In the genomic region with DNA sequence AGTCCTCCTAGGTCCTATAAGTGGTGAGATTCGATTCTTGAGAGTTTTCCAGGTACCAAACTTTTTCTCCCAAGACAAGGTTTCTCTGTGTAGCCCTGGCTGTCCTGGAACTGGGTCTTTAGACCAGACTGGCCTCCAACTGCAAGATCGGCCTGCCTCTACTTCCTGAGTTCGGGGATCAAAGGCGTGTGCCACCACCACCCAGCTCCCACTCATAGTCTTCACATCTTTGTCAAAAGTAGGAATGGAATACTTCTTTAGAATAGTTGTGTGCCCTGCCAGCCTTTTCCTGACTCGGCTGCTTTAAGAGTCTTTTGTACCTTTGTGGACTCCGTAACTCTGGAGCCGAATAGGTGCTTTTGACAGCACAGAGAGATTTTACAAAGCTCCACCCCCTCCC, we compare ENCODE assay signal across 8 mouse cellular contexts. TPM values are rescaled to one million over a fixed set of nuclear protein-coding genes. Genes with fewer than 3 reads are reported as not detected.
A peak's percentile ranks its signal among the peaks of the same experiment; 100 is the strongest.
DNase-seq lines count a peak whose midpoint lies in the region; ATAC-seq and TF ChIP-seq lines count a peak whose summit lies in the region.

No protein-coding gene starts in this region.

- H3K4me1 ChIP-seq in heart, embryonic 10.5 days = peaks cover 83% of the 10 kb centered on the region
- peaks cover 5% of the 10 kb centered on the region for H3K4me1 ChIP-seq in heart, adult 2 months (ENCODE audit: control insufficient read depth, insufficient read depth, low read length)
- H3K4me1 ChIP-seq in E14TG2a.4 (replicated peaks; ENCODE audit: low read depth, low read length) = peaks cover 82% of the 10 kb centered on the region
- H3K4me1 ChIP-seq in hindbrain, embryonic 12.5 days = peaks cover 70% of the 10 kb centered on the region
- peaks cover 56% of the 10 kb centered on the region for H3K4me1 ChIP-seq in midbrain, embryonic 14.5 days (ENCODE audit: control insufficient read depth, insufficient read depth, low read length)

- H3K79me2 ChIP-seq in heart, adult 2 months (replicated peaks; ENCODE audit: control insufficient read depth, insufficient read depth, low read length) = no peaks in the 10 kb centered on the region

- H3K27me3 ChIP-seq in heart, embryonic 10.5 days (ENCODE audit: insufficient read depth, poor library complexity, severe bottlenecking) = 0 out of 2 replicates have a peak, but pooled peaks cover 4% of the 10 kb centered on the region
- H3K27me3 ChIP-seq in heart, adult 2 months (ENCODE audit: control insufficient read depth, insufficient read depth, low read length) = no peaks in the 10 kb centered on the region
- no peaks in the 10 kb centered on the region for H3K27me3 ChIP-seq in E14TG2a.4 (ENCODE audit: insufficient read depth, low read length)
- H3K27me3 ChIP-seq in hindbrain, embryonic 12.5 days = no peaks in the 10 kb centered on the region
- no peaks in the 10 kb centered on the region for H3K27me3 ChIP-seq in midbrain, embryonic 14.5 days (ENCODE audit: control insufficient read depth, insufficient read depth, low read length)

- no peak for DNase-seq in heart, embryonic 10.5 days (ENCODE audit: low spot score)
- DNase-seq in heart, adult 2 months = no peak
- DNase-seq in midbrain, embryonic 14.5 days = no peak
- no peak for DNase-seq in embryo, embryonic 11 days
- no peak for DNase-seq in frontal cortex, postnatal 10 days (ENCODE audit: low spot score in 2 of 2)
- no peak for DNase-seq in frontal cortex, postnatal 25 days (ENCODE audit: low spot score in 2 of 2)

- intact Hi-C loops in heart, adult 2 months (cut with DNase I) = loop anchor here (5.0 kb wide), 2 partner anchors 99 to 134 kb away; no protein-coding TSS in a partner anchor

- H3K4me2 ChIP-seq in hindbrain, embryonic 12.5 days (replicated peaks) = peak overlapping the region; percentile 91
- peak overlapping the region; percentile 100 for H3K4me2 ChIP-seq in midbrain, embryonic 14.5 days (ENCODE audit: low read length)

- WGBS in heart, embryonic 10.5 days = 67% methylated on average over 7 of the region's 7 CpGs
- WGBS in heart, adult 2 months = 63% methylated on average over 7 of the region's 7 CpGs
- 27% methylated on average over 7 of the region's 7 CpGs for WGBS in hindbrain, embryonic 12.5 days
- 17% methylated on average over 7 of the region's 7 CpGs for WGBS in midbrain, embryonic 14.5 days

- TF ChIP-seq POLR2A in heart, adult 2 months (IDR thresholded peaks at IDR 0.05; ENCODE audit: insufficient read depth, low read depth, low read length) = no peak

- H3K9me3 ChIP-seq in heart, embryonic 10.5 days = no peaks in the 10 kb centered on the region
- no peaks in the 10 kb centered on the region for H3K9me3 ChIP-seq in E14TG2a.4 (ENCODE audit: low read length)
- no peaks in the 10 kb centered on the region for H3K9me3 ChIP-seq in hindbrain, embryonic 12.5 days (replicated peaks)
- no peaks in the 10 kb centered on the region for H3K9me3 ChIP-seq in midbrain, embryonic 14.5 days (ENCODE audit: control insufficient read depth, low read length)

- no peak for TF ChIP-seq EP300 in heart, adult 2 months (IDR thresholded peaks at IDR 0.05; ENCODE audit: insufficient read depth, low read depth, low read length)

- peak overlapping the region; percentile 91 for H3K4me3 ChIP-seq in heart, embryonic 10.5 days
- no peak overlapping the region for H3K4me3 ChIP-seq in heart, adult 2 months
- H3K4me3 ChIP-seq in E14TG2a.4 (replicated peaks; ENCODE audit: low read length) = peak overlapping the region; percentile 98
- H3K4me3 ChIP-seq in hindbrain, embryonic 12.5 days = peak overlapping the region; percentile 89
- peak overlapping the region; percentile 95 for H3K4me3 ChIP-seq in midbrain, embryonic 14.5 days (replicated peaks; ENCODE audit: low read depth, low read length)

- TF ChIP-seq CTCF in heart, adult 2 months (IDR thresholded peaks at IDR 0.05) = no peak
- TF ChIP-seq CTCF in E14TG2a.4 (conservative IDR thresholded peaks at IDR 0.05; ENCODE audit: low read length) = no peak

- no peak overlapping the region for H3K9ac ChIP-seq in heart, adult 2 months (ENCODE audit: low read depth, low read length)
- H3K9ac ChIP-seq in hindbrain, embryonic 12.5 days = peak overlapping the region; percentile 99
- peak overlapping the region; percentile 88 for H3K9ac ChIP-seq in midbrain, embryonic 14.5 days (replicated peaks; ENCODE audit: low read length)

- 0 out of 2 replicates have a peak overlapping the region, but pooled peaks have one; percentile 3 for H3K27ac ChIP-seq in heart, embryonic 10.5 days
- H3K27ac ChIP-seq in heart, adult 2 months = no peak overlapping the region
- peak overlapping the region; percentile 45 for H3K27ac ChIP-seq in hindbrain, embryonic 12.5 days
- H3K27ac ChIP-seq in midbrain, embryonic 14.5 days (replicated peaks; ENCODE audit: low read depth, low read length) = no peak overlapping the region

- ATAC-seq in hindbrain, embryonic 12.5 days (ENCODE audit: low FRiP score) = no peak
- no peak for ATAC-seq in midbrain, embryonic 14.5 days (ENCODE audit: low FRiP score, low TSS enrichment)

- H3K36me3 ChIP-seq in heart, embryonic 10.5 days = peaks cover 63% of the 10 kb centered on the region
- no peaks in the 10 kb centered on the region; the same call in 1 of the 2 replicates for H3K36me3 ChIP-seq in heart, adult 2 months (ENCODE audit: control insufficient read depth, insufficient read depth, low read length)
- peaks cover 65% of the 10 kb centered on the region for H3K36me3 ChIP-seq in E14TG2a.4 (ENCODE audit: insufficient read depth, low read length)
- H3K36me3 ChIP-seq in hindbrain, embryonic 12.5 days = peaks cover 61% of the 10 kb centered on the region
- peaks cover 61% of the 10 kb centered on the region for H3K36me3 ChIP-seq in midbrain, embryonic 14.5 days (ENCODE audit: control insufficient read depth, insufficient read depth, low read length)

RNA-seq across cellular contexts. Expression of a gene that starts 2.7 kb away (rescaled TPM):
- polyA plus RNA-seq in heart, embryonic 10.5 days (2016; fragmentation: Nextera tagmentation; extraction: Ambion mirVana) = 195 and 207 TPM in 2 replicates
- 10 to 100 TPM in 1 of 2 experiments, 1 to 10 TPM in 1; 9.2 to 12.2 TPM for total RNA-seq in heart, adult 2 months (2021)
- 21.2 and 31.1 TPM in 2 replicates for polyA plus RNA-seq in heart, adult 2 months (2012; rRNA removed)
- polyA plus RNA-seq in hindbrain, embryonic 12.5 days (2016; fragmentation: Nextera tagmentation; extraction: Ambion mirVana) = 404 and 420 TPM in 2 replicates
- polyA plus RNA-seq in midbrain, embryonic 14.5 days (2014; fragmentation: Nextera tagmentation; extraction: Ambion mirVana) = 194 and 281 TPM in 2 replicates

RNA-seq across cellular contexts. Expression of a gene that starts 36.7 kb away (rescaled TPM):
- 0.06 and 0.16 TPM in 2 replicates for polyA plus RNA-seq in heart, embryonic 10.5 days (2016; fragmentation: Nextera tagmentation; extraction: Ambion mirVana)
- total RNA-seq in heart, adult 2 months (2021) = 1 to 10 TPM; 4.6 to 6.0 TPM
- polyA plus RNA-seq in heart, adult 2 months (2012; rRNA removed) = 9.0 and 12.6 TPM in 2 replicates
- polyA plus RNA-seq in hindbrain, embryonic 12.5 days (2016; fragmentation: Nextera tagmentation; extraction: Ambion mirVana) = 0.07 and 0.10 TPM in 2 replicates
- 0.11 and 0.19 TPM in 2 replicates for polyA plus RNA-seq in midbrain, embryonic 14.5 days (2014; fragmentation: Nextera tagmentation; extraction: Ambion mirVana)

Comparison
In these comparisons a context has a peak if more than half of its experiments do, and no peak if none do; other contexts are left out.
1. H3K27ac ChIP-seq: peak in heart, embryonic 10.5 days (single experiment) and hindbrain, embryonic 12.5 days (single experiment); none in heart, adult 2 months (single experiment) and midbrain, embryonic 14.5 days (single experiment).